Mouse (Mus musculus) intestine, postnatal 0 days (tissue): ENCODE measurements around the gene Fam76b. TPM values are rescaled to one million over a fixed set of nuclear protein-coding genes. Genes with fewer than 3 reads are reported as not detected.

Experiments
- ATAC-seq: fragments of 200-750 bp; cut with Nextera tagmentation; 2 replicates; pipeline ENCODE4 v1.8.0; 2017; ENCODE audit warnings: mild to moderate bottlenecking, moderate TSS enrichment, moderate library complexity
- H3K27ac ChIP-seq: fragments of 300-500 bp; sonication (generic); 2 replicates; pipeline ENCODE4 v1.5.1; 2014; ENCODE audit warnings: mild to moderate bottlenecking, low read depth, low read length, moderate library complexity
- H3K27me3 ChIP-seq: fragments of 300-500 bp; sonication (generic); replicated peaks from 2 replicates; pipeline ENCODE4 v1.6.1; 2014; ENCODE audit warnings: low read length, mixed read lengths; ENCODE audit not compliant: control insufficient read depth, insufficient read depth
- H3K36me3 ChIP-seq: fragments of 300-500 bp; sonication (generic); 2 replicates; pipeline ENCODE4 v1.6.1; 2014; ENCODE audit warnings: mild to moderate bottlenecking, moderate library complexity; ENCODE audit not compliant: control insufficient read depth, insufficient read depth
- H3K4me1 ChIP-seq: fragments of 300-500 bp; sonication (generic); replicated peaks from 2 replicates; pipeline ENCODE4 v1.6.1; 2014; ENCODE audit warnings: antibody characterized with exemption, low read length, mixed read lengths; ENCODE audit not compliant: control insufficient read depth, insufficient read depth
- H3K4me2 ChIP-seq: fragments of 300-500 bp; sonication (generic); replicated peaks from 2 replicates; pipeline ENCODE4 v1.6.1; 2014; ENCODE audit warnings: low read depth, mild to moderate bottlenecking, moderate library complexity
- H3K4me3 ChIP-seq: fragments of 300-500 bp; sonication (generic); 2 replicates; pipeline ENCODE4 v1.5.1; 2014; ENCODE audit warnings: low read depth, low read length
- H3K9ac ChIP-seq: fragments of 300-500 bp; sonication (generic); 2 replicates; pipeline ENCODE4 v1.6.1; 2014; ENCODE audit warnings: mild to moderate bottlenecking, low read depth, low read length
- H3K9me3 ChIP-seq: fragments of 300-500 bp; sonication (generic); 2 replicates; pipeline ENCODE4 v1.6.1; 2016; ENCODE audit warnings: mixed run types; ENCODE audit not compliant: control insufficient read depth
- CTCF ChIP-seq: sonication (generic); IDR thresholded peaks from 2 replicates; pipeline ENCODE4 v1.5.1; 2016; ENCODE audit warnings: low read depth, mild to moderate bottlenecking, control low read depth, antibody characterized with exemption, moderate library complexity
- WGBS: fragments of 180-500 bp; shearing (Covaris S2); extraction: QIAGEN DNeasy Blood & Tissue Kit; methylation state at CpG from one replicate; pipeline ENCODE4 v1.1.7; 2014; 5-methylcytosine and 5-hydroxymethylcytosine counted together
- polyA plus RNA-seq: library from polyadenylated mRNA; unstranded; fragments of >200 nt; fragmentation: Nextera tagmentation; extraction: Ambion mirVana; gene quantifications from 2 replicates; pipeline ENCODE4 v1.2.1, GENCODE M21; 2015

The Fam76b gene
- polyA plus RNA-seq, 1 experiment from 2014 or later: 10.9 TPM

DNA sequence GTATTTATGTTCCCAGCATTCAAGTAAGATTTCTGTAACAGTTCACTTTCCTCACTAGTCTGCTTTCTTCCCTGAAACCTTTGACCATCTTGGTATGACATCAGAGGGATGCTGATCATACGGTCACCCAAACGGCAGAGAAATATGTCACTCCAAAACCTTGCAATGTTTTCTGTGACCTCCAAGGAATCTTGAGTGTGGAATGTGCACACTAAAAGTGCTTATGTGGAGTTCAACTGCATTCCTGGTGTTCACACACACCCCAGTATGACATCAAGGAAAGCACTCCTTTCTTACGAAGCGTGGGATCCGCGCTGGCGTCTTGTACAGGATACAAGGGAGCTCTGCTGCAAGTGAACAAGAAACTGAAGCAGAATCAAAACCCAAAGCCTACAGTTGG lies 20.7 kb upstream of the Fam76b start:
- no peak overlapping the region for H3K27ac ChIP-seq
- ATAC-seq: no peak
- H3K4me2 ChIP-seq: no peak overlapping the region
- no peak overlapping the region for H3K4me3 ChIP-seq
- no peaks in the 10 kb centered on the region for H3K4me1 ChIP-seq
- 90% methylated on average over 7 of the region's 7 CpGs for WGBS
- H3K27me3 ChIP-seq: no peaks in the 10 kb centered on the region
- peaks cover 74% of the 10 kb centered on the region for H3K36me3 ChIP-seq
- no peak for TF ChIP-seq CTCF
- no peaks in the 10 kb centered on the region for H3K9me3 ChIP-seq
- no peak overlapping the region for H3K9ac ChIP-seq

DNA sequence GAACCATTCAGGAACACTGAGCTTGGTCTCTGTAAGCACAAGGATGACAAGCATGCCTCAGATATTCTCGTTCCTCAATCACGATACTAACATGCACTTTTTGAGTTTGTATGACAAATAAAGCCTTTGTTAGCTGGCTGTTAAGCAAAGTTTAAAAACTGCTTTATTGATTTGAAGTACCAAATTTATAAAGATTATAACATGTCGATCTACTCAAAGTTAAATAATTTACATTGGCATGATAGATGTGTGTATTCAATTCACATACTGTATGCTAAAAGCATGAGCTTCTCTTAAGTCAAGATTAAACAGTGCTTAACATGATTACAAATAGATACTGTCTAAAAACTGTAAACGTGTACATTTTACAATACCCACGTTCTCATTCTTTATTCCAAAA lies 19.9 kb upstream of the Fam76b start:
- Histone ChIP-seq H3K9me3 (no peaks in the 10 kb centered on the region), H3K36me3 (peaks cover 73% of the 10 kb centered on the region), H3K27me3 (no peaks in the 10 kb centered on the region), H3K4me2 (no peak overlapping the region), H3K27ac (no peak overlapping the region), H3K4me1 (no peaks in the 10 kb centered on the region), H3K9ac (no peak overlapping the region), H3K4me3 (no peak overlapping the region)
- 76% methylated on average over 5 of the region's 5 CpGs for WGBS
- TF ChIP-seq CTCF: no peak
- ATAC-seq: no peak

DNA sequence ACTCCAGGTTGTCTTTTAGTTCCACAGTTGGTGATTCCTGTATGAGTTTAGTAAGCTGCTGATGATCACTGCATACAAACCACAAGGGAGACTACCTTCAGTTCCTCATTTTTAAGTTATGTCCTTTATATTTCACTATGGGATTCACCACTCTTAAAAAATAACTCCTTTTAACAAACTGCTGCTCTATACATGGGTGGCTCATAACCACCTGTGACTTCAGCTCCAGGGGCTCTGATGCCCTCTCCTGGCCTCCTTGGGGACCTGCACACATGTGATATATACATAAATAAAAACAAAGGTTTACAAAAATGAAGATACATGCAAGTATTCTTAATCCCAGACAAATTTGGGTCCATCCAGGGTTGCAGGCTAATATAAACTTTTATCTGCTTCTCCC lies 17.6 kb upstream of the Fam76b start:
- TF ChIP-seq CTCF: peak; percentile 56

DNA sequence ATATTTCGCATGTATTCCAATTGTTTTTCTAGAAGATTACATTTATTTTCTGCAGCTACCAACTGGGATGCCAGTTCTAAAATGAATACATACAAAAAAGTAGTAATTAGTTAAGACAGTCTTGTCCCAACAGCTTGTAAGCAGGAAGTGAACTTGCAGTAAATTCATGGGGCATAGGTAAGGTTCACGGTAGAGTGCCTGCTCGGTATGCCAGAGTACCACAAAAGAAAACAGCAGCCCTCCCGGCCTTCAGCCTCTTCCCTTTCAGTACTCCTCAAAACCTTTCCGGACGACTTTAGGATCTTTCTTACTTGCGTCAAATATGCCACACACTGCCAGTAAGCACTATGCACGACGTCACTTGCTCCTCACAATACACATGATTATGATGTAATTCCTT lies 9.1 kb upstream of the Fam76b start:
- Histone ChIP-seq H3K4me3 (no peak overlapping the region), H3K9ac (no peak overlapping the region), H3K4me2 (no peak overlapping the region), H3K36me3 (peaks cover 58% of the 10 kb centered on the region), H3K27ac (no peak overlapping the region), H3K9me3 (no peaks in the 10 kb centered on the region), H3K4me1 (no peaks in the 10 kb centered on the region), H3K27me3 (no peaks in the 10 kb centered on the region)
- no peak for TF ChIP-seq CTCF
- WGBS: 92% methylated on average over 9 of the region's 9 CpGs
- ATAC-seq: no peak

More for the DNA sequence above, 17.6 kb upstream of the Fam76b start:
- H3K4me2 ChIP-seq: no peak overlapping the region
- no peak overlapping the region for H3K9ac ChIP-seq
- H3K9me3 ChIP-seq: no peaks in the 10 kb centered on the region
- H3K4me1 ChIP-seq: no peaks in the 10 kb centered on the region
- H3K27me3 ChIP-seq: no peaks in the 10 kb centered on the region
- no peak overlapping the region for H3K4me3 ChIP-seq
- H3K36me3 ChIP-seq: peaks cover 72% of the 10 kb centered on the region
- H3K27ac ChIP-seq: no peak overlapping the region
- ATAC-seq: no peak

DNA sequence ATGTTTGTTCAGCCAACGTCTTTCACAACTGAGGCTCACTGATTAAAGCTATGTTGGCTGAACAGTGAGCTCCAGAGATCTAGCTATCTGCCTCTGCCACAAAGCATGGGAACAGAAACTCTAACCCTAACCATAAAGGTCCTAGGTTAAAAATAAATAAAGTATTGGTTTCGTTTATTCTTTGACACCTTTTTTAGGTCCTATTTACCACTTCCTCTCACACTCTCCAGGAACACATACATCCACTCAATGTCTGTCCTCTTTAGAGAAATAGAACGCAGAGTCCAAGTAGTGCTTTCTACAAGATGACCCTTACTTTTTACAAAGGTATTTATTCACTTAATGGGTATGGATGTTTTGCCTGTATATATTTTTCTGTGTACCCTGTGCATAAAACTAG lies 6.7 kb upstream of the Fam76b start:
- Histone ChIP-seq H3K4me3 (no peak overlapping the region), H3K4me1 (no peaks in the 10 kb centered on the region; the same call in 1 of the 2 replicates), H3K36me3 (peaks cover 39% of the 10 kb centered on the region), H3K9me3 (no peaks in the 10 kb centered on the region), H3K9ac (no peak overlapping the region), H3K4me2 (no peak overlapping the region), H3K27ac (no peak overlapping the region), H3K27me3 (no peaks in the 10 kb centered on the region)
- ATAC-seq: no peak
- 92% methylated on average over 3 of the region's 3 CpGs for WGBS
- no peak for TF ChIP-seq CTCF

DNA sequence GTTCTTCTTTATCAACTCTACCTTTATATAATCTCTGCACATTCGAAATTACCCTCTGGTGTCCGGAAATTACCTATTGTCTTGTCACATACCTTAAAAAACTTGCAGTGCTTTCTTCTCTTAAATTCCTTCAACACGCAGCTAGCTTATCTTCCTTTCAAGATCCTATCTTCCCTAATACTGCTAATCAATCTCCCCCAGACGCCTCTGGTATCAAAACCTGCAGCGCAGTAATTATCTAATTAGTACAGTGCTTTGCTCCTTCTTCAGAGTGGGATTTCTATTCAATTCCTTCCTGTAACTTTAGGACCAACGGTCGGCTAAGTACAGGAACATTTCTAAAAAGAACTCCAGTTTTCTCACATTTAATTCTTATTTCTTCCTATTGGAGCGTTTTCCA lies 1.6 kb upstream of the Fam76b start:
- H3K4me1 ChIP-seq: no peaks in the 10 kb centered on the region; the same call in 1 of the 2 replicates
- H3K27ac ChIP-seq: peak overlapping the region; percentile 96
- H3K4me3 ChIP-seq: peak overlapping the region; percentile 71
- H3K9me3 ChIP-seq: no peaks in the 10 kb centered on the region
- no peak for TF ChIP-seq CTCF
- peak overlapping the region; percentile 70 for H3K9ac ChIP-seq
- no peak for ATAC-seq
- peak overlapping the region; percentile 80 for H3K4me2 ChIP-seq
- no peaks in the 10 kb centered on the region for H3K27me3 ChIP-seq
- WGBS: 2% methylated on average over 8 of the region's 8 CpGs
- peaks cover 10% of the 10 kb centered on the region for H3K36me3 ChIP-seq

DNA sequence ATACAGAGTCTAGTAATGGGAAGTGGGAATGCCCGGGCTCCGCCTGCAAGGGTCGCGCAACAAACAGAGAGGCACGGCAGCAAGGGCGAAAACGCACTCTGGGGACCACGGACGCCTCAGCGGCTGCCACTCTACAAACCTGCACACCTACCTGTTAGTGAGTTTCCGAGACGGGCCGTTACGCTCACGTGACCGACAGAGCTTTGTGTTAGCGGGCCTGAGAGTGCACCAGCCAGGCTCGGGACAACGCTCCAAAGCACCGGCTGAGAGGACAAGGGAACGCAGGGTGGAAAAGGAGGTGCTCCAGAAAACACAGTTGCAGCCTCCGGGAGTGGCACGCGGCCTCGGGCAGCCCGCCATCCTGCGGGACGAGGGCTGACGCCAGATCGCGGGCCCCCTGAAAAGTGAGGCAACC lies 1.1 kb upstream of the Fam76b start:
- Histone ChIP-seq H3K4me2 (peak overlapping the region; percentile 80), H3K27me3 (no peaks in the 10 kb centered on the region), H3K4me1 (no peaks in the 10 kb centered on the region; the same call in 1 of the 2 replicates), H3K9ac (peak overlapping the region; percentile 70), H3K9me3 (no peaks in the 10 kb centered on the region), H3K27ac (peak overlapping the region; percentile 96), H3K36me3 (peaks cover 10% of the 10 kb centered on the region), H3K4me3 (peak overlapping the region; percentile 71)
- peak; percentile 26 for ATAC-seq
- no peak for TF ChIP-seq CTCF
- under 1% methylated on average over 31 of the region's 31 CpGs for WGBS
